Mouse (Mus musculus) kidney, postnatal 4 days (tissue): ENCODE measurements around the gene Pogk.

Experiments used
- DNase-seq, 2 experiments: peaks; one replicate each; pipeline ENCODE4 v3.0.0; 2021; ENCODE audit warnings: mixed read lengths in 2 of 2

Pogk gene

DNA sequence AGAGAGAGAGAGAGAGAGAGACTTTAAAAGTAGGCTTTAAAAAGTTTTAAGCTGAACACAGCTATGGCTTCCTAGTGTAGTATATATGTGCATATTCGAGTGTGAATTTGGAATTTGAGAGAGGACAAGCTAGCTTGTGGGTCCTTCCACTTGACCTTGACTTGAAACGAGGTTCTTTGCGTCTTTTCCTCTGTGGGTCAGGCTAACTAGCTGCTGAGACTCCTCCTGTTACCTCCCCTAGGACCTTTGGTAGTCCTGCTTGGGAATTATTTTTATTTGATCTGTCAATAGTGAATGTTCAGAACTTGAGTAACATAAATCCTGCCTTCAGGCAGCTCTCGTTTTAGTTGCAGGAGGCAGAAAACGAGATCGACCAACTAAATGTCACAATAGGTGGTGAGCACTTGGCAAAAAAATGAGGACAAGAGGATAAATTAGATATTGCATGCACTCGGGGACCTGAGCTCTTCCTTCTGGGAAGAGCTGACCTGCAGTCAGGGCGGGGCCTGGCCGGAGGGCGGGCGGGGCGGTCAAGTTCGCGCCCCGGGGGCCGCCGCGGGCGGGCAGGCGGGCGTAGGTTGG, 31.1 kb downstream of the Pogk start:
- DNase-seq = no peak

DNA sequence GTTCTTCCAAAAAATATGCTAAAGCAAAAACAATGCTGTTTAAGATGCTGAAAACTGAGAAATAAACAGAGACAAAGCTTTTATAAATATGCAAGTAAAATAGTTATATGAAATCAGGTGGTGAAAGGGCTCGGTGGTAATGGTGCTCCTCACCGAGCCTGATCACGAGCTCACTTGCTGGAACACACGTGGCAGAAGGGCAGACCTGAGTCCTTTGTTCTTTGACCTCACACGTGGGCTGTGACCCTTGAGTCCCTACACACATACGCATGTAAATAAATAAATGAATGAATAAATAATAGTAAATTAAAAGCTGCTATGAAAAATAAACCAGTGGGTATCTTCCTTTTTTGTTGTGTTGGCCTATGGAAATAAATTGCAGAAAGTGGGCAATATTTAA, 32.5 kb downstream of the Pogk start:
- no peak for DNase-seq

- no peak for DNase-seq
These were observed 46.5 kb downstream of the Pogk start for GRCm38 (mm10) chr1:166363122-166363521.

DNA sequence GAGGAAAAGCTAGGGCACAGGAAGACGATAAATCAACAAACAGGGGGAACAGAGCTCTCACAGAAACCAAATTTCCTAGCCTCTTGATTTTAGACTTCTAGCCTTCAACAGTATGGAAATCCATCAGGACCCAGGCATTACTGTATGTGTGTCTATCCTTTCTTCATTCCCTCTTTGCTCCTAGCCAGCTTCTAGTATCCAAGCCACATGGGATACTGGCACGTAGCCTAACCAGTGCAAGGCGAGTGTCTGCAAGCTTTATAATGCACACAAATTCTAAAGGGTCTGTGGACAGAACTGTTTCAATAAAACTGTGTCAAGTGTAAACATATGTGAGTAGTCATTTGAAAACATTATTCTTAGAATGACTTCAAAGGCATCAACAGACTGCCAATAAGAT, 47.0 kb downstream of the Pogk start:
- DNase-seq = no peak

GRCm38 (mm10) chr1:166361842-166362241, 47.8 kb downstream of the Pogk start:
- no peak for DNase-seq

GRCm38 (mm10) chr1:166360896-166361295, 48.8 kb downstream of the Pogk start:
- no peak for DNase-seq

DNA sequence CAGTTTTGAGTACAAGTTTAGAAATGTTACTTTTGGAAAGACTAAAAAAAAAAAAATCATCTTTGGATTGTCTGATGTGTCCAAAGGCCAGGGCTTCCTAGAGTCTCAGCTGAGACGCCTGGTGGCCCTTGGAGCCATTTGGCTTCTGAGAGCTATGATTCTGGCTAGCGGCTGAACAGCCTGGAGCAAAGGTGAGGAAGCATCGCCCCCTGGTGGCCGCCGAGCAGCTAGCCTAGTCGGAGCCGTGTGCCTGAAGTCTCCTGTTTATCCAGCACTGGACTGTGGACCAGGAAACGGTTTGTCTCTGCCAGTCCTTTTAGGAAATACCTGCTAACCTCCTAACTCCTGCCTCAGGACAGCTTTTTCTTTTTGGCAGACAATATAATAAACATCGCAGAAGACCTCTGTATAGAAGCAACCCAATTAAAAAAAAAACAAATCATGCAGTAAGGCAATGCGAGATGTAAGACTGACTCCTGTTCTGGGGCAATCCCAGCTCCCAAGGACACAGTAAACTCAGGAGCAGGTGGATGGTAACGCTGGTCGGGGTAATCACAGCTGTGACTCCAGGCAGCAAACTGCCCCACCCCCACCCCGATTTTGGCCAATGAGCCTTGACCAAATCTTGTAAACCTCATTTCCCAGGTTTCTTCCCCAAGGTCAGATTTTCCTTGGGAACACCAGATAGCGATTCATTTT, 49.4 kb downstream of the Pogk start:
- DNase-seq = peak; percentile 93 to 94

- no peak for DNase-seq
These were observed 59.9 kb downstream of the Pogk start for GRCm38 (mm10) chr1:166349751-166350150.

DNA sequence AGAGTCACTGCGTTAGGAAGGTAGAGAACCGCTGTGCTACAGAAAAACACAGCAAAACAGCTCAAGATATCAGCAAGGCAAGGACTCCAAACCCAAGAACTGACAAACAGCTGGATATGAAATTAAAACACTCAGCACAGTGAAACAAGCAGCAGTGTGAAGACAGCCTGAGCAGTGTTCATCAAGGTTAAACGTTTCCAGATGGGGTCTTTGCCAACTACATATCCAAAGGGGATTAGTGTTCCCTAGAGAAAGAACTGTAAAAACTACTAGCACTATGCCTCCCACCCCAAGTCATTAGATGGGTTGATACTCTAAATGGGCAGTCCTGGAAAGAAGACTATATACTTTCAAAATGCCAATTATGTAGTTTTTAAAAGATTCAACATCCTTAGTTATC, 60.3 kb downstream of the Pogk start:
- DNase-seq = no peak

- DNase-seq = no peak
These were observed 62.8 kb downstream of the Pogk start for GRCm38 (mm10) chr1:166346906-166347305.

DNA sequence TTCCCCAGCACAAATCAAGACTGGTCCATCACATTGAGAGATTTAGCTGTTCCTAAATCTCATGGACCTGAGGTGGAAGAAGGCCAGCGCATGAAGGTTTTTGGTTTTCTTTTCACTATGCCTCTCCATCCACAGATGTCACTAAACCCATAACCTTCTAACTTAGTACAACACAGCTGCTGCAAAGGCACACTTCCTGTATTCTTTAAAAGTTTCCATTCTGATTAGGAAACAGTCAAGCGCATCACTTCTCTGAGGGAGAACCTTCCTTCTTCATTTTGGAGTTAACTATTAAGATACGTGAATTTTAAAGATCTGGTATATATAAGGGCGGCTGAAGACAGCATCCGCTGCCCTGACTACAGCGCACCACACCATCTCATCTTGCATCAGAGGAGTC, 64.1 kb downstream of the Pogk start:
- DNase-seq = no peak

- no peak for DNase-seq
These were observed 65.2 kb downstream of the Pogk start for GRCm38 (mm10) chr1:166344300-166345077.

GRCm38 (mm10) chr1:166343586-166343985, 66.1 kb downstream of the Pogk start:
- DNase-seq = no peak

DNA sequence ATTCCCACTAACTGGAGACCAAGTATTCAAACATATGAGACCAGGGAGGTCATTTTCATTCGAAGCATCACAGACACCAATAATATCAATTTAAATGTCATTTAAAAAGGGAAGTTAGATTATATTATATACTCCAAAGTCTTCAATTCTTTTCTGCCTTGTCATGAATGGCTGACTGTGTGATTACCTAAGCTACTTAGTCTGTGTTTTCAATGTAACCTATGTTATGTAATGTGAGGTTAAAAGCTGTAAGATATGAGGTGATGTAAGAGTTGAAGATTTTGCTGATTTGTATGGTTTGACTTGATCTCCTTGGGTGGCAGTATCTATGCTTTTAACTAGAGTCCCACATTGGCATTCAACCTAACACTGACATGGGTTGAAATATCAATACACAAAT, 67.1 kb downstream of the Pogk start:
- no peak for DNase-seq

GRCm38 (mm10) chr1:166342060-166342459, 67.6 kb downstream of the Pogk start:
- no peak for DNase-seq

DNA sequence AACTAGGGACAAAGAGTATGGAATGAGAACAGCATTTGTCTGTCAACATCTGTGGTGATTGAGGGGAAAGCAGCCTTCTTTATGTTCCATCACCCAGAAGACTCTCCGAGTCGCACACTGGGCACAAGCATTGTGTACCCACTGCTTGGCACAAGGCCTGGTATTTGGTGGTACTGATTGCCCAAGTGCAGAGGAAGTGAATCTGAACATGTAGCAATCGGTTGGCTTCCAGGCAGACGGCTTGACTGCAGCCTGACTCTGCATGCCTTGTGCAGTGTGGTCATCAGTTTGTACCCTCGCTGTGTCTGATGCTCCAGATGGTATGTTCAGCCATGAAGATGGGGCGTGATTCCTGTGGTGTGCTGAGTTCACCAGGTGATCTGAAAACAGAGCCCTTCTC, 70.6 kb downstream of the Pogk start:
- DNase-seq = no peak
